Mouse (Mus musculus) liver, postnatal 0 days (tissue): Measurements from ENCODE around the gene Gm10491. TPM values are rescaled to one million over a fixed set of nuclear protein-coding genes. Genes with fewer than 3 reads are reported as not detected.

Source experiments
- ATAC-seq: fragments of 200-750 bp; cut with Nextera tagmentation; 2 replicates; pipeline ENCODE4 v1.8.0; 2017; ENCODE audit warnings: mild to moderate bottlenecking, moderate library complexity
- DNase-seq: peaks from one replicate; pipeline ENCODE4 v3.0.0-alpha.2; 2016
- H3K27ac ChIP-seq: fragments of 300-500 bp; sonication (generic); 2 replicates; pipeline ENCODE4 v1.5.1; 2014; ENCODE audit warnings: antibody characterized with exemption, moderate library complexity, mild to moderate bottlenecking, low read depth
- H3K27me3 ChIP-seq: fragments of 300-500 bp; sonication (generic); 2 replicates; pipeline ENCODE4 v1.6.1; 2014; ENCODE audit warnings: low read length, control low read depth, mixed read lengths; ENCODE audit not compliant: insufficient read depth
- H3K36me3 ChIP-seq: fragments of 300-500 bp; sonication (generic); replicated peaks from 2 replicates; pipeline ENCODE4 v1.6.1; 2014; ENCODE audit warnings: mild to moderate bottlenecking, control low read depth, low read length, moderate library complexity, mixed read lengths; ENCODE audit not compliant: insufficient read depth
- H3K4me1 ChIP-seq: fragments of 300-500 bp; sonication (generic); 2 replicates; pipeline ENCODE4 v1.6.1; 2014; ENCODE audit warnings: antibody characterized with exemption, mild to moderate bottlenecking, control low read depth; ENCODE audit not compliant: insufficient read depth
- H3K4me2 ChIP-seq: fragments of 300-500 bp; sonication (generic); 2 replicates; pipeline ENCODE4 v1.6.1; 2014; ENCODE audit warnings: low read depth, mild to moderate bottlenecking, low read length, moderate library complexity, mixed read lengths
- H3K4me3 ChIP-seq: fragments of 300-500 bp; sonication (generic); 2 replicates; pipeline ENCODE4 v1.5.1; 2014; ENCODE audit warnings: low read depth, low read length
- H3K9ac ChIP-seq: fragments of 300-500 bp; sonication (generic); replicated peaks from 2 replicates; pipeline ENCODE4 v1.6.1; 2014; ENCODE audit warnings: mild to moderate bottlenecking, moderate library complexity
- H3K9me3 ChIP-seq: fragments of 300-500 bp; sonication (generic); 2 replicates; pipeline ENCODE4 v1.6.1; 2016; ENCODE audit warnings: mild to moderate bottlenecking, control low read depth, low read length, mixed read lengths
- CTCF ChIP-seq: sonication (generic); IDR thresholded peaks from 2 replicates; pipeline ENCODE4 v1.5.1; 2016; ENCODE audit warnings: antibody characterized with exemption, low read depth
- EP300 ChIP-seq: IDR thresholded peaks from 2 replicates; pipeline ENCODE4 v1.6.1; 2016; ENCODE audit warnings: antibody characterized with exemption, low read depth, mild to moderate bottlenecking
- WGBS: fragments of 180-500 bp; shearing (Covaris S2); extraction: QIAGEN DNeasy Blood & Tissue Kit; methylation state at CpG from one replicate; pipeline ENCODE4 v1.1.7; 2014; ENCODE audit not compliant: insufficient replicate concordance; 5-methylcytosine and 5-hydroxymethylcytosine counted together
- polyA plus RNA-seq: library from polyadenylated mRNA; unstranded; fragments of >200 nt; fragmentation: Nextera tagmentation; extraction: Ambion mirVana; gene quantifications from 2 replicates; pipeline ENCODE4 v1.2.1, GENCODE M21; 2015

Gene Gm10491
- not detected in 2 replicates for polyA plus RNA-seq

- H3K4me1 ChIP-seq: no peaks in the 10 kb centered on the region
- H3K36me3 ChIP-seq: 0 out of 2 replicates have a peak, but pooled peaks cover 3% of the 10 kb centered on the region
- 84% methylated on average over 5 of the region's 5 CpGs for WGBS
- TF ChIP-seq CTCF: no peak
- TF ChIP-seq EP300: no peak
- H3K9me3 ChIP-seq: no peaks in the 10 kb centered on the region
- ATAC-seq (no peak), DNase-seq (no peak)
- no peaks in the 10 kb centered on the region for H3K27me3 ChIP-seq
- no peak within 1 kb of the TSS for H3K4me2 ChIP-seq
- H3K27ac ChIP-seq: no peak within 1 kb of the TSS
- H3K9ac ChIP-seq: no peak within 1 kb of the TSS
- no peak within 1 kb of the TSS for H3K4me3 ChIP-seq
Measured at GRCm38 (mm10) chrX:7907735-7908134, at the start of gene Gm10491. Gene Gm10491, minus strand, starts transcription at chrX:7907835.

- TF ChIP-seq CTCF: no peak
- no peak for TF ChIP-seq EP300
- H3K4me1 ChIP-seq: no peaks in the 10 kb centered on the region
- no peak for DNase-seq
- H3K36me3 ChIP-seq: no peaks in the 10 kb centered on the region
- no peak overlapping the region for H3K4me2 ChIP-seq
- H3K9ac ChIP-seq: no peak overlapping the region
- no peaks in the 10 kb centered on the region for H3K27me3 ChIP-seq
- H3K27ac ChIP-seq: no peak overlapping the region
- no peak overlapping the region for H3K4me3 ChIP-seq
- ATAC-seq: no peak
- H3K9me3 ChIP-seq: no peaks in the 10 kb centered on the region
- WGBS: 76% methylated on average over 7 of the region's 7 CpGs
Measured at GRCm38 (mm10) chrX:7950091-7950490, 42.5 kb upstream of the Gm10491 start.

- Histone ChIP-seq H3K9ac (peak overlapping the region; percentile 44), H3K4me1 (no peaks in the 10 kb centered on the region), H3K4me3 (peak overlapping the region; percentile 58), H3K27me3 (no peaks in the 10 kb centered on the region), H3K9me3 (no peaks in the 10 kb centered on the region), H3K4me2 (peak overlapping the region; percentile 80), H3K36me3 (no peaks in the 10 kb centered on the region), H3K27ac (no peak overlapping the region)
- peak; percentile 91 for DNase-seq
- WGBS: 11% methylated on average over 38 of the region's 38 CpGs
- ATAC-seq: peak; percentile 98
- no peak for TF ChIP-seq CTCF
- no peak for TF ChIP-seq EP300
Measured at GRCm38 (mm10) chrX:7947900-7948492, 40.4 kb upstream of the Gm10491 start.

GRCm38 (mm10) chrX:7947108-7947899 is 39.7 kb upstream of the Gm10491 start, which contains the start of gene Hdac6:
Gene Hdac6, minus strand, starts transcription at chrX:7947889.
- 23% methylated on average over 35 of the region's 37 CpGs for WGBS
- H3K4me3 ChIP-seq: peak within 1 kb of the TSS; percentile 58
- ATAC-seq: no peak

GRCm38 (mm10) chrX:7945618-7946017 is 38.0 kb upstream of the Gm10491 start:
- no peak overlapping the region for H3K4me2 ChIP-seq
- no peaks in the 10 kb centered on the region for H3K36me3 ChIP-seq
- H3K9me3 ChIP-seq: no peaks in the 10 kb centered on the region
- DNase-seq (no peak), ATAC-seq (no peak)
- H3K9ac ChIP-seq: no peak overlapping the region
- H3K27ac ChIP-seq: no peak overlapping the region
- H3K4me1 ChIP-seq: no peaks in the 10 kb centered on the region
- H3K4me3 ChIP-seq: no peak overlapping the region
- TF ChIP-seq EP300: no peak
- TF ChIP-seq CTCF: no peak
- H3K27me3 ChIP-seq: no peaks in the 10 kb centered on the region
- 67% methylated on average over 8 of the region's 8 CpGs for WGBS

More at GRCm38 (mm10) chrX:7947108-7947899, 39.7 kb upstream of the Gm10491 start, which contains the start of gene Hdac6:
- Histone ChIP-seq H3K4me2 (peak within 1 kb of the TSS; percentile 80), H3K4me1 (no peaks in the 10 kb centered on the region), H3K36me3 (no peaks in the 10 kb centered on the region), H3K27ac (peak within 1 kb of the TSS; percentile 51; the same call in 1 of the 2 replicates), H3K27me3 (no peaks in the 10 kb centered on the region), H3K9me3 (no peaks in the 10 kb centered on the region), H3K9ac (peak within 1 kb of the TSS; percentile 44)
- TF ChIP-seq EP300 (no peak), CTCF (no peak)
- no peak for DNase-seq

- Histone ChIP-seq H3K9ac (no peak overlapping the region), H3K36me3 (peaks cover 6% of the 10 kb centered on the region; the same call in 1 of the 2 replicates), H3K27me3 (no peaks in the 10 kb centered on the region), H3K4me2 (no peak overlapping the region), H3K27ac (no peak overlapping the region), H3K4me1 (no peaks in the 10 kb centered on the region), H3K4me3 (no peak overlapping the region), H3K9me3 (no peaks in the 10 kb centered on the region)
- no peak for TF ChIP-seq CTCF
- no peak for TF ChIP-seq EP300
- no peak for ATAC-seq
- DNase-seq: no peak
- 85% methylated on average over 6 of the region's 6 CpGs for WGBS
Measured at GRCm38 (mm10) chrX:7937667-7938066, 30.0 kb upstream of the Gm10491 start.
